In genomic region chr14:118804351-118804750, GRCm38 (mm10) we compare ENCODE assay signal across 10 mouse cellular contexts. TPM values are rescaled to one million over a fixed set of nuclear protein-coding genes. Genes with fewer than 3 reads are reported as not detected.
DNase-seq lines count a peak whose midpoint lies in the region; ATAC-seq and TF ChIP-seq lines count a peak whose summit lies in the region.
"Had no signal": no experiment of that assay in that cellular context is flagged by ENCODE, and none has a peak within 500 bp of the region (broad histone marks: within the 10 kb centered on the region; RNA-seq: fewer than 3 reads in every experiment).

No protein-coding gene starts in this region.

- TF ChIP-seq CTCF in lung, embryonic 14.5 days (IDR thresholded peaks at IDR 0.05; ENCODE audit: low read depth): peak; percentile 55

- H3K27ac ChIP-seq in lung, embryonic 14.5 days (ENCODE audit: low read depth): no peak overlapping the region
- no peak overlapping the region for H3K27ac ChIP-seq in midbrain, embryonic 11.5 days (ENCODE audit: low read depth, low read length)
- no peak overlapping the region for H3K27ac ChIP-seq in heart, embryonic 11.5 days (ENCODE audit: low read depth, low read length)
- H3K27ac ChIP-seq: limb, embryonic 13.5 days; stomach, embryonic 15.5 days had no signal

- 36% methylated on average over 6 of the region's 6 CpGs for WGBS in lung, embryonic 14.5 days
- WGBS in midbrain, embryonic 11.5 days: 22% methylated on average over 6 of the region's 6 CpGs
- WGBS in heart, embryonic 11.5 days (ENCODE audit: insufficient replicate concordance): 34% methylated on average over 6 of the region's 6 CpGs

- no peak overlapping the region for H3K4me3 ChIP-seq in lung, embryonic 14.5 days (ENCODE audit: low read depth, low read length)
- no peak overlapping the region for H3K4me3 ChIP-seq in midbrain, embryonic 11.5 days (ENCODE audit: low read depth, low read length)
- H3K4me3 ChIP-seq in heart, embryonic 11.5 days (ENCODE audit: low read depth, low read length): no peak overlapping the region
- H3K4me3 ChIP-seq: limb, embryonic 13.5 days; stomach, embryonic 15.5 days had no signal

- no peak for DNase-seq in lung, embryonic 14.5 days
- no peak for DNase-seq in lung, postnatal 36 days
- DNase-seq in R1 (ENCODE audit: low read depth, low spot score): peak; percentile 69
- DNase-seq in midbrain, embryonic 11.5 days (ENCODE audit: low spot score, missing footprints): peak; percentile 86
- no peak for DNase-seq in urinary bladder, postnatal 14 days (ENCODE audit: low spot score)
- DNase-seq: heart, postnatal 36 days had no signal

- H3K9ac ChIP-seq in lung, embryonic 14.5 days: no peak overlapping the region
- H3K9ac ChIP-seq in midbrain, embryonic 11.5 days (ENCODE audit: low read length): no peak overlapping the region
- H3K9ac ChIP-seq in heart, embryonic 11.5 days (ENCODE audit: low read depth, low read length): no peak overlapping the region
- H3K9ac ChIP-seq: limb, embryonic 13.5 days; stomach, embryonic 15.5 days had no signal

- no peaks in the 10 kb centered on the region for H3K36me3 ChIP-seq in lung, embryonic 14.5 days (ENCODE audit: insufficient read depth)
- no peaks in the 10 kb centered on the region for H3K36me3 ChIP-seq in midbrain, embryonic 11.5 days (ENCODE audit: control insufficient read depth, insufficient read depth, low read length)
- no peaks in the 10 kb centered on the region for H3K36me3 ChIP-seq in heart, embryonic 11.5 days (ENCODE audit: control insufficient read depth, insufficient read depth, low read length)
- H3K36me3 ChIP-seq: limb, embryonic 13.5 days; stomach, embryonic 15.5 days had no signal

- H3K27me3 ChIP-seq in lung, embryonic 14.5 days (ENCODE audit: insufficient read depth, low read length): no peaks in the 10 kb centered on the region
- no peaks in the 10 kb centered on the region for H3K27me3 ChIP-seq in midbrain, embryonic 11.5 days (ENCODE audit: control insufficient read depth, insufficient read depth, low read length)
- H3K27me3 ChIP-seq in heart, embryonic 11.5 days (ENCODE audit: control insufficient read depth, insufficient read depth, low read length): no peaks in the 10 kb centered on the region
- H3K27me3 ChIP-seq: limb, embryonic 13.5 days; stomach, embryonic 15.5 days had no signal

- no peaks in the 10 kb centered on the region for H3K4me1 ChIP-seq in lung, embryonic 14.5 days (ENCODE audit: insufficient read depth)
- H3K4me1 ChIP-seq in midbrain, embryonic 11.5 days (ENCODE audit: control insufficient read depth, insufficient read depth, low read length): no peaks in the 10 kb centered on the region
- peaks cover 3% of the 10 kb centered on the region; the same call in 1 of the 2 replicates for H3K4me1 ChIP-seq in heart, embryonic 11.5 days (ENCODE audit: control insufficient read depth, insufficient read depth, low read length)
- H3K4me1 ChIP-seq: limb, embryonic 13.5 days; stomach, embryonic 15.5 days had no signal

- H3K4me2 ChIP-seq in lung, embryonic 14.5 days: no peak overlapping the region
- H3K4me2 ChIP-seq in midbrain, embryonic 11.5 days: no peak overlapping the region
- H3K4me2 ChIP-seq in heart, embryonic 11.5 days: no peak overlapping the region
- H3K4me2 ChIP-seq: limb, embryonic 13.5 days; stomach, embryonic 15.5 days had no signal

- no peaks in the 10 kb centered on the region for H3K9me3 ChIP-seq in lung, embryonic 14.5 days (ENCODE audit: low read depth, low read length)
- H3K9me3 ChIP-seq in midbrain, embryonic 11.5 days (ENCODE audit: control insufficient read depth, low read length): no peaks in the 10 kb centered on the region
- H3K9me3 ChIP-seq in heart, embryonic 11.5 days (replicated peaks; ENCODE audit: control insufficient read depth, low read length): no peaks in the 10 kb centered on the region
- H3K9me3 ChIP-seq: limb, embryonic 13.5 days; stomach, embryonic 15.5 days had no signal

- no peak for ATAC-seq in lung, embryonic 14.5 days (ENCODE audit: insufficient read depth)
- ATAC-seq in granulocyte monocyte progenitor cell, adult 5-6 weeks (replicated peaks; ENCODE audit: poor library complexity, severe bottlenecking): peak; percentile 51
- 0 out of 2 replicates have a peak, but pooled peaks have one; percentile 24 for ATAC-seq in midbrain, embryonic 11.5 days (ENCODE audit: low FRiP score)
- no peak for ATAC-seq in heart, embryonic 11.5 days (replicated peaks; ENCODE audit: insufficient number of reproducible peaks, low FRiP score, low TSS enrichment)

RNA-seq across cellular contexts. Expression of gene Cldn10, which starts 16.6 kb away (rescaled TPM):
- 46.3 and 51.2 TPM in 2 replicates for polyA plus RNA-seq in lung, embryonic 14.5 days (2014; fragmentation: Nextera tagmentation; extraction: Ambion mirVana)
- total RNA-seq in granulocyte monocyte progenitor cell, adult 5-6 weeks (2014; fragmentation: Nextera tagmentation): not detected in 2 replicates
- total RNA-seq in granulocyte monocyte progenitor cell, adult 5-6 weeks (2017): 0.31 TPM in 1 of 2 replicates, not detected in the other
- 0.66 and 0.86 TPM in 2 replicates for polyA plus RNA-seq in midbrain, embryonic 11.5 days (2014; fragmentation: Nextera tagmentation; extraction: Ambion mirVana)
- polyA plus RNA-seq in heart, embryonic 11.5 days (2014; fragmentation: Nextera tagmentation; extraction: Ambion mirVana): 0.34 and 0.56 TPM in 2 replicates

Comparison
In these comparisons a context has a peak if more than half of its experiments do, and no peak if none do; other contexts are left out.
1. ATAC-seq: peak in granulocyte monocyte progenitor cell, adult 5-6 weeks (single experiment) and midbrain, embryonic 11.5 days (single experiment); none in lung, embryonic 14.5 days (single experiment) and heart, embryonic 11.5 days (single experiment).
2. DNase-seq: peak in R1 (single experiment) and midbrain, embryonic 11.5 days (single experiment); none in lung, embryonic 14.5 days (single experiment), lung, postnatal 36 days (single experiment) and urinary bladder, postnatal 14 days (single experiment).
3. RNA of gene Cldn10, which starts 16.6 kb away (polyA plus RNA-seq): 46.3 to 51.2 TPM in lung, embryonic 14.5 days; 0.66 to 0.86 TPM in midbrain, embryonic 11.5 days and 0.34 to 0.56 TPM in heart, embryonic 11.5 days; every median in the first group is over 10 times any median in the second.